Mouse (Mus musculus) heart, adult 2 months (tissue): ENCODE measurements around the gene 8030411F24Rik. TPM values are rescaled to one million over a fixed set of nuclear protein-coding genes. Genes with fewer than 3 reads are reported as not detected.

Experiments used
- DNase-seq, 2 experiments: peaks; one replicate each; pipeline ENCODE4 v3.0.0; 2021
- H3K27ac ChIP-seq: fragments of 200-600 bp; 2 replicates; pipeline ENCODE4 v1.8.1; 2022
- H3K27me3 ChIP-seq: fragments of 200-500 bp; 2 replicates; pipeline ENCODE4 v1.6.1; 2012; ENCODE audit warnings: mild to moderate bottlenecking, low read length, inconsistent platforms, mixed read lengths; ENCODE audit not compliant: control insufficient read depth, insufficient read depth
- H3K36me3 ChIP-seq: fragments of 200-500 bp; 2 replicates; pipeline ENCODE4 v1.6.1; 2012; ENCODE audit warnings: low read length, inconsistent platforms; ENCODE audit not compliant: control insufficient read depth, insufficient read depth
- H3K4me1 ChIP-seq: fragments of 200-500 bp; 2 replicates; pipeline ENCODE4 v1.6.1; 2011; ENCODE audit warnings: low read length; ENCODE audit not compliant: control insufficient read depth, insufficient read depth
- H3K4me3 ChIP-seq: fragments of 200-600 bp; 2 replicates; pipeline ENCODE4 v1.8.1; 2022
- H3K79me2 ChIP-seq: fragments of 200-500 bp; replicated peaks from 2 replicates; pipeline ENCODE4 v1.6.1; 2012; ENCODE audit warnings: mild to moderate bottlenecking, inconsistent platforms, low read length, moderate library complexity, mixed read lengths; ENCODE audit not compliant: control insufficient read depth, insufficient read depth
- H3K9ac ChIP-seq: fragments of 200-500 bp; 2 replicates; pipeline ENCODE4 v1.6.1; 2012; ENCODE audit warnings: low read depth, mild to moderate bottlenecking, control low read depth, inconsistent platforms, low read length, mixed read lengths
- CTCF ChIP-seq: fragments of 200-600 bp; IDR thresholded peaks from 2 replicates; pipeline ENCODE4 v1.8.1; 2022; ENCODE audit warnings: antibody characterized with exemption, mild to moderate bottlenecking, moderate library complexity
- EP300 ChIP-seq: fragments of 200-500 bp; IDR thresholded peaks from 2 replicates; pipeline ENCODE4 v1.6.1; 2011; ENCODE audit warnings: low read depth, low read length, control low read depth; ENCODE audit not compliant: insufficient read depth
- POLR2A ChIP-seq: fragments of 200-500 bp; IDR thresholded peaks from 2 replicates; pipeline ENCODE4 v1.6.1; 2011; ENCODE audit warnings: mild to moderate bottlenecking, low read depth, low read length, control low read depth; ENCODE audit not compliant: insufficient read depth
- WGBS: fragments of 180-500 bp; shearing (Covaris S2); methylation state at CpG from one replicate; pipeline ENCODE4 v1.1.7; 2018; 5-methylcytosine and 5-hydroxymethylcytosine counted together
- intact Hi-C: fragments of 180-260 bp; cut with DNase I; formaldehyde crosslinking; loops from one replicate; pipeline ENCODE4 v1.15.1; 2025
- long read RNA-seq: library from polyadenylated mRNA; stranded (forward); transcript quantifications from one replicate; pipeline ENCODE4 v2.0.0, GENCODE M21; 2021
- polyA plus RNA-seq: library from polyadenylated mRNA; depleted of rRNA; stranded (reverse); fragments of >200 nt; gene quantifications from 2 replicates; pipeline ENCODE4 v1.2.3, GENCODE M21; 2012; rRNA removed
- total RNA-seq, 2 experiments: library from RNA; stranded (reverse); gene quantifications; 2 replicates each; pipeline ENCODE4 v1.2.3; 2021

Gene 8030411F24Rik
- total RNA-seq (not detected), polyA plus RNA-seq (not detected in 2 replicates)
- long read RNA-seq, result 0 reads

DNA sequence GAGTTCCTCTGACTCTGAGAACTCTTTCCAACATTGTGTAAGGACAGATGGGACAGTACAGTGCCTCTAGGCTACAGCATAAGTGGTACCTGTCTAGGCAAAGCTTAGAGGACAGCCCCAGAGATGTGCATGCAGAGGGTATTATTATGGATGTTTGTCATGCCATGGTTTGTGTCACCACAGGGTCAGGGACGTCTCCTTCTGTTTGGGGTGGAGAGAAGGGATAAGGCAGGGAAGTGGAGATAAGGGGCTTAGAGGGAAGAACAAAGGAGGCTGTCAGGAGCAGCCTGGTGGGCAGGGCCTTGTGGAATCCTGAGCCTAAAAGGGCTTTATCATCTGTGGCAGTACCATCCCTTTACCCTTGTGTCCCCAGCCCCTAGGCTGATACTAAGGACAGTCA is at the start of gene 8030411F24Rik:
8030411F24Rik (plus strand) TSS at position 301 of the 400 bp plus-strand sequence.
- DNase-seq, result no peak
- no peaks in the 10 kb centered on the region for H3K4me1 ChIP-seq
- H3K79me2 ChIP-seq, result no peaks in the 10 kb centered on the region
- WGBS, result 8% methylated on average over 1 of the region's 1 CpGs
- H3K27me3 ChIP-seq, result no peaks in the 10 kb centered on the region
- TF ChIP-seq EP300 (no peak), POLR2A (no peak), CTCF (no peak)
- no peak within 1 kb of the TSS for H3K27ac ChIP-seq
- no peak within 1 kb of the TSS for H3K4me3 ChIP-seq
- intact Hi-C loops, result no loop called here
- no peaks in the 10 kb centered on the region for H3K36me3 ChIP-seq
- no peak within 1 kb of the TSS for H3K9ac ChIP-seq

- no peaks in the 10 kb centered on the region; the same call in 1 of the 2 replicates for H3K4me1 ChIP-seq
- WGBS, result 4% methylated on average over 18 of the region's 18 CpGs
- no peaks in the 10 kb centered on the region for H3K27me3 ChIP-seq
- peaks cover 2% of the 10 kb centered on the region for H3K36me3 ChIP-seq
- TF ChIP-seq CTCF (peak; percentile 12), EP300 (no peak), POLR2A (peak; percentile 95)
- peak within 1 kb of the TSS; percentile 90 for H3K4me3 ChIP-seq
- H3K9ac ChIP-seq, result peak within 1 kb of the TSS; percentile 72
- peak within 1 kb of the TSS; percentile 84 for H3K27ac ChIP-seq
- H3K79me2 ChIP-seq, result no peaks in the 10 kb centered on the region
- intact Hi-C loops, result loop anchor here (5.0 kb wide), 1 partner anchor 50 kb away; the partner anchor contains the start of gene Gzf1
- peak; percentile 92 to 94 for DNase-seq
Measured at GRCm38 (mm10) chr2:148732327-148733000, 49.3 kb upstream of the 8030411F24Rik start, which contains the start of gene Napb. Napb (minus strand) TSS chr2:148732467.

DNA sequence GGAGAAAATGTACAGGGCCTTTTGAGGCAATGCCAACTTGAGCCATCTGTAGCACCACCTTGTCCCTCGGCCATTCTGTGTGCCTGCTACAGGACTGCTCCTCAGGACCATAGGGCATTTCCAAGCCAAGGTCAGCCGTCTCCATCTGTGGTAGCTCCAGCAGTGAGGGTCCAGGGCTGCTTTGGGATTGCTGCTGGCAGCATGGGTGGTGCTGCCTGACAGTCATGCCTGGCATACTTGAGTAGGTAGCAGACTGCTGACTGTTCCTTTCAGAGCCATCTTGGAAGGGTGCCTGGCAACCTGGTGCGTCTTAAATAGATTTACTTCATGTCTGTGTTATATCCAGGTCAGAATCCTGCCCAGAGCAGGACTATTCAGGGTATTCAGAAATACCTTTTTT is 38.8 kb upstream of the 8030411F24Rik start:
- TF ChIP-seq EP300 (no peak), CTCF (no peak), POLR2A (no peak)
- Histone ChIP-seq H3K79me2 (no peaks in the 10 kb centered on the region), H3K36me3 (no peaks in the 10 kb centered on the region), H3K27ac (no peak overlapping the region), H3K4me3 (no peak overlapping the region), H3K4me1 (no peaks in the 10 kb centered on the region), H3K9ac (no peak overlapping the region), H3K27me3 (no peaks in the 10 kb centered on the region)
- no peak for DNase-seq
- intact Hi-C loops, result no loop called here
- 64% methylated on average over 3 of the region's 3 CpGs for WGBS

- H3K36me3 ChIP-seq, result no peaks in the 10 kb centered on the region
- H3K27ac ChIP-seq, result no peak overlapping the region
- H3K9ac ChIP-seq, result no peak overlapping the region
- no peak for DNase-seq
- TF ChIP-seq EP300, result no peak
- no peak for TF ChIP-seq POLR2A
- TF ChIP-seq CTCF, result no peak
- H3K79me2 ChIP-seq, result no peaks in the 10 kb centered on the region
- no peaks in the 10 kb centered on the region for H3K4me1 ChIP-seq
- 51% methylated on average over 3 of the region's 3 CpGs for WGBS
- no peaks in the 10 kb centered on the region for H3K27me3 ChIP-seq
- H3K4me3 ChIP-seq, result no peak overlapping the region
- intact Hi-C loops, result no loop called here
Measured at GRCm38 (mm10) chr2:148743846-148744407, 37.9 kb upstream of the 8030411F24Rik start.

GRCm38 (mm10) chr2:148750058-148750457 is 31.8 kb upstream of the 8030411F24Rik start, which contains the start of gene Cstl1:
Cstl1 (plus strand) TSS chr2:148750358.
- Histone ChIP-seq H3K9ac (no peak within 1 kb of the TSS), H3K27ac (no peak within 1 kb of the TSS), H3K4me1 (no peaks in the 10 kb centered on the region), H3K36me3 (no peaks in the 10 kb centered on the region), H3K79me2 (no peaks in the 10 kb centered on the region), H3K27me3 (no peaks in the 10 kb centered on the region), H3K4me3 (no peak within 1 kb of the TSS)
- no peak for DNase-seq
- intact Hi-C loops, result loop anchor here (5.0 kb wide), 1 partner anchor 102 kb away; no protein-coding TSS in a partner anchor
- 76% methylated on average over 1 of the region's 1 CpGs for WGBS
- TF ChIP-seq POLR2A, result no peak
- TF ChIP-seq CTCF, result no peak
- no peak for TF ChIP-seq EP300
